Comparison of ENCODE assay signal across 8 mouse cellular contexts in genomic region chr14:75366741-75367140, GRCm38 (mm10).
DNase-seq lines count a peak whose midpoint lies in the region; ATAC-seq lines count a peak whose summit lies in the region.
"Had no signal": no experiment of that assay in that cellular context is flagged by ENCODE, and none has a peak within 500 bp of the region (broad histone marks: within the 10 kb centered on the region; RNA-seq: fewer than 3 reads in every experiment).

No protein-coding gene starts in this region.

- H3K36me3 ChIP-seq in hindbrain, embryonic 16.5 days (ENCODE audit: control insufficient read depth, insufficient read depth, low read length): no peaks in the 10 kb centered on the region
- H3K36me3 ChIP-seq: embryonic facial prominence, embryonic 12.5 days had no signal

- no peak overlapping the region for H3K4me3 ChIP-seq in hindbrain, embryonic 16.5 days (ENCODE audit: low read length)
- H3K4me3 ChIP-seq: embryonic facial prominence, embryonic 12.5 days had no signal

- WGBS in hindbrain, embryonic 16.5 days: 21% methylated on average over 11 of the region's 11 CpGs

- no peak overlapping the region for H3K9ac ChIP-seq in hindbrain, embryonic 16.5 days (ENCODE audit: low read depth, low read length)
- H3K9ac ChIP-seq: embryonic facial prominence, embryonic 12.5 days had no signal

- no peaks in the 10 kb centered on the region for H3K27me3 ChIP-seq in hindbrain, embryonic 16.5 days (replicated peaks; ENCODE audit: control insufficient read depth, insufficient read depth, low read length)
- H3K27me3 ChIP-seq: embryonic facial prominence, embryonic 12.5 days had no signal

- no peak overlapping the region for H3K27ac ChIP-seq in hindbrain, embryonic 16.5 days (ENCODE audit: low read depth, low read length)
- H3K27ac ChIP-seq: embryonic facial prominence, embryonic 12.5 days had no signal

- H3K4me2 ChIP-seq in hindbrain, embryonic 16.5 days (ENCODE audit: low read length): no peak overlapping the region
- H3K4me2 ChIP-seq: embryonic facial prominence, embryonic 12.5 days had no signal

- DNase-seq in kidney, postnatal 10 days: peak; percentile 60
- no peak for DNase-seq in kidney, adult 8-10 months
- DNase-seq in ES-CJ7 (ENCODE audit: low read depth, low spot score): peak; percentile 84
- peak; percentile 25 for DNase-seq in Muller cell, postnatal 12 days (ENCODE audit: inconsistent ontology term)
- no peak for DNase-seq in layer of hippocampus, adult 11-12 months (ENCODE audit: low spot score)

- peak; percentile 42; the same call in 1 of the 2 replicates for ATAC-seq in hindbrain, embryonic 16.5 days
- ATAC-seq in inflammation-experienced regulatory T-cells, adult 6 months: no peak

- no peaks in the 10 kb centered on the region for H3K9me3 ChIP-seq in hindbrain, embryonic 16.5 days (ENCODE audit: control insufficient read depth, low read length)
- H3K9me3 ChIP-seq: embryonic facial prominence, embryonic 12.5 days had no signal

- H3K4me1 ChIP-seq in hindbrain, embryonic 16.5 days (ENCODE audit: control insufficient read depth, insufficient read depth, low read depth, low read length): no peaks in the 10 kb centered on the region
- H3K4me1 ChIP-seq: embryonic facial prominence, embryonic 12.5 days had no signal

Comparison
In these comparisons a context has a peak if more than half of its experiments do, and no peak if none do; other contexts are left out.
1. DNase-seq: peak in kidney, postnatal 10 days (single experiment), ES-CJ7 (single experiment) and Muller cell, postnatal 12 days (single experiment); none in kidney, adult 8-10 months (0 of 2) and layer of hippocampus, adult 11-12 months (single experiment).